Mouse (Mus musculus) stomach, embryonic 16.5 days (tissue): ENCODE measurements around the gene Ghr. TPM values are rescaled to one million over a fixed set of nuclear protein-coding genes. Genes with fewer than 3 reads are reported as not detected.

Experiments
- ATAC-seq: fragments of 200-750 bp; cut with Nextera tagmentation; 2 replicates; pipeline ENCODE4 v1.8.0; 2017; ENCODE audit warnings: moderate number of reproducible peaks, moderate TSS enrichment; ENCODE audit not compliant: insufficient read depth, low FRiP score
- H3K27ac ChIP-seq: fragments of 300-500 bp; sonication (generic); 2 replicates; pipeline ENCODE4 v1.5.1; 2014; ENCODE audit warnings: low read length
- H3K27me3 ChIP-seq: fragments of 300-500 bp; sonication (generic); 2 replicates; pipeline ENCODE4 v1.6.1; 2014; ENCODE audit warnings: low read length, control low read depth, mixed read lengths; ENCODE audit not compliant: control insufficient read depth, insufficient read depth
- H3K36me3 ChIP-seq: fragments of 300-500 bp; sonication (generic); 2 replicates; pipeline ENCODE4 v1.6.1; 2014; ENCODE audit warnings: low read length; ENCODE audit not compliant: control insufficient read depth, insufficient read depth
- H3K4me1 ChIP-seq: fragments of 300-500 bp; sonication (generic); 2 replicates; pipeline ENCODE4 v1.6.1; 2014; ENCODE audit warnings: low read length, control low read depth, mixed read lengths; ENCODE audit not compliant: control insufficient read depth, insufficient read depth
- H3K4me2 ChIP-seq: fragments of 300-500 bp; sonication (generic); 2 replicates; pipeline ENCODE4 v1.6.1; 2014; ENCODE audit warnings: low read depth, low read length, mixed read lengths
- H3K4me3 ChIP-seq: fragments of 300-500 bp; sonication (generic); replicated peaks from 2 replicates; pipeline ENCODE4 v1.5.1; 2014; ENCODE audit warnings: mild to moderate bottlenecking, low read length
- H3K9ac ChIP-seq: fragments of 300-500 bp; sonication (generic); 2 replicates; pipeline ENCODE4 v1.6.1; 2014; ENCODE audit warnings: low read length
- H3K9me3 ChIP-seq: fragments of 300-500 bp; sonication (generic); replicated peaks from 2 replicates; pipeline ENCODE4 v1.6.1; 2016; ENCODE audit warnings: low read length, control low read depth; ENCODE audit not compliant: control insufficient read depth
- WGBS: fragments of 180-500 bp; shearing (Covaris S2); extraction: QIAGEN DNeasy Blood & Tissue Kit; methylation state at CpG from one replicate; pipeline ENCODE4 v1.1.7; 2014; 5-methylcytosine and 5-hydroxymethylcytosine counted together
- polyA plus RNA-seq: library from polyadenylated mRNA; unstranded; fragments of >200 nt; fragmentation: Nextera tagmentation; extraction: Ambion mirVana; gene quantifications from 2 replicates; pipeline ENCODE4 v1.2.1, GENCODE M21; 2015

Ghr gene
- polyA plus RNA-seq, 1 experiment from 2014 or later = 125 TPM

- 73% methylated on average over 3 of the region's 3 CpGs for WGBS
- no peaks in the 10 kb centered on the region for H3K27me3 ChIP-seq
- ATAC-seq = no peak
These were observed 292.9 kb downstream of the Ghr start for GRCm38 (mm10) chr15:3290435-3290834.

GRCm38 (mm10) chr15:3286032-3286431 is 297.3 kb downstream of the Ghr start:
- H3K4me2 ChIP-seq = no peak overlapping the region
- no peaks in the 10 kb centered on the region for H3K4me1 ChIP-seq
- no peaks in the 10 kb centered on the region for H3K36me3 ChIP-seq
- H3K9ac ChIP-seq = no peak overlapping the region
- no peak overlapping the region for H3K4me3 ChIP-seq
- no peaks in the 10 kb centered on the region for H3K9me3 ChIP-seq
- no peaks in the 10 kb centered on the region for H3K27me3 ChIP-seq
- H3K27ac ChIP-seq = no peak overlapping the region
- ATAC-seq = no peak

More at GRCm38 (mm10) chr15:3290435-3290834, 292.9 kb downstream of the Ghr start:
- Histone ChIP-seq H3K4me3 (no peak overlapping the region), H3K9ac (no peak overlapping the region), H3K36me3 (no peaks in the 10 kb centered on the region), H3K27ac (no peak overlapping the region), H3K4me1 (no peaks in the 10 kb centered on the region), H3K9me3 (no peaks in the 10 kb centered on the region), H3K4me2 (no peak overlapping the region)

GRCm38 (mm10) chr15:3281737-3282136 is 301.6 kb downstream of the Ghr start:
- no peak overlapping the region for H3K4me2 ChIP-seq
- no peak overlapping the region for H3K27ac ChIP-seq
- no peaks in the 10 kb centered on the region for H3K9me3 ChIP-seq
- H3K9ac ChIP-seq = no peak overlapping the region
- H3K4me3 ChIP-seq = no peak overlapping the region
- peaks cover 4% of the 10 kb centered on the region; the same call in 1 of the 2 replicates for H3K36me3 ChIP-seq
- WGBS = 89% methylated on average over 1 of the region's 1 CpGs
- no peaks in the 10 kb centered on the region for H3K4me1 ChIP-seq
- ATAC-seq = no peak
- no peaks in the 10 kb centered on the region for H3K27me3 ChIP-seq

- Histone ChIP-seq H3K36me3 (peaks cover 4% of the 10 kb centered on the region; the same call in 1 of the 2 replicates), H3K27ac (no peak overlapping the region), H3K4me3 (no peak overlapping the region), H3K4me1 (no peaks in the 10 kb centered on the region), H3K4me2 (no peak overlapping the region), H3K9me3 (no peaks in the 10 kb centered on the region), H3K9ac (no peak overlapping the region), H3K27me3 (no peaks in the 10 kb centered on the region)
- ATAC-seq = no peak
These were observed 302.1 kb downstream of the Ghr start for GRCm38 (mm10) chr15:3281216-3281615.

GRCm38 (mm10) chr15:3279242-3279641 is 304.1 kb downstream of the Ghr start:
- 80% methylated on average over 7 of the region's 7 CpGs for WGBS
- Histone ChIP-seq H3K27ac (no peak overlapping the region), H3K4me1 (no peaks in the 10 kb centered on the region), H3K9ac (no peak overlapping the region), H3K36me3 (peaks cover 4% of the 10 kb centered on the region; the same call in 1 of the 2 replicates), H3K4me2 (no peak overlapping the region), H3K27me3 (no peaks in the 10 kb centered on the region), H3K4me3 (no peak overlapping the region), H3K9me3 (no peaks in the 10 kb centered on the region)
- ATAC-seq = no peak

GRCm38 (mm10) chr15:3277391-3277790 is 305.9 kb downstream of the Ghr start:
- Histone ChIP-seq H3K27me3 (no peaks in the 10 kb centered on the region), H3K4me2 (no peak overlapping the region), H3K4me1 (no peaks in the 10 kb centered on the region; the same call in 1 of the 2 replicates), H3K9me3 (no peaks in the 10 kb centered on the region), H3K27ac (no peak overlapping the region), H3K9ac (no peak overlapping the region), H3K4me3 (no peak overlapping the region), H3K36me3 (peaks cover 4% of the 10 kb centered on the region; the same call in 1 of the 2 replicates)
- ATAC-seq = no peak
- WGBS = 89% methylated on average over 2 of the region's 2 CpGs

GRCm38 (mm10) chr15:3273191-3273590 is 310.1 kb downstream of the Ghr start:
- Histone ChIP-seq H3K36me3 (0 out of 2 replicates have a peak, but pooled peaks cover 4% of the 10 kb centered on the region), H3K4me2 (peak overlapping the region; percentile 55), H3K4me3 (peak overlapping the region; percentile 55), H3K27ac (no peak overlapping the region), H3K27me3 (no peaks in the 10 kb centered on the region), H3K4me1 (peaks cover 10% of the 10 kb centered on the region), H3K9me3 (no peaks in the 10 kb centered on the region), H3K9ac (0 out of 2 replicates have a peak overlapping the region, but pooled peaks have one; percentile 7)
- 70% methylated on average over 1 of the region's 1 CpGs for WGBS
- ATAC-seq = no peak

- 30% methylated on average over 6 of the region's 6 CpGs for WGBS
- Histone ChIP-seq H3K4me2 (peak overlapping the region; percentile 55), H3K9ac (peak overlapping the region; percentile 71), H3K36me3 (no peaks in the 10 kb centered on the region), H3K9me3 (no peaks in the 10 kb centered on the region), H3K27ac (peak overlapping the region; percentile 42), H3K4me1 (peaks cover 10% of the 10 kb centered on the region), H3K4me3 (peak overlapping the region; percentile 55), H3K27me3 (no peaks in the 10 kb centered on the region)
- ATAC-seq = no peak
These were observed 312.1 kb downstream of the Ghr start for GRCm38 (mm10) chr15:3271216-3271615.

GRCm38 (mm10) chr15:3270646-3271077 is 312.6 kb downstream of the Ghr start:
- 3% methylated on average over 12 of the region's 12 CpGs for WGBS
- no peaks in the 10 kb centered on the region for H3K36me3 ChIP-seq
- peak overlapping the region; percentile 69 for H3K9ac ChIP-seq
- ATAC-seq = peak; percentile 92
- peak overlapping the region; percentile 94 for H3K27ac ChIP-seq
- peaks cover 10% of the 10 kb centered on the region for H3K4me1 ChIP-seq
- no peaks in the 10 kb centered on the region for H3K9me3 ChIP-seq
- H3K27me3 ChIP-seq = no peaks in the 10 kb centered on the region
- H3K4me2 ChIP-seq = peak overlapping the region; percentile 55
- H3K4me3 ChIP-seq = peak overlapping the region; percentile 55
